Mouse (Mus musculus) bone marrow macrophage, adult 2 months (primary cell): Measurements from ENCODE around the gene Thap4.

Source experiments
- CTCF ChIP-seq: IDR thresholded peaks from 2 replicates; pipeline ENCODE4 v1.5.1; 2012; ENCODE audit warnings: low read depth, mild to moderate bottlenecking, low read length, moderate library complexity
- POLR2A ChIP-seq: IDR thresholded peaks from 2 replicates; pipeline ENCODE4 v1.6.1; 2012; ENCODE audit warnings: mild to moderate bottlenecking, low read depth, low read length, borderline replicate concordance

DNA sequence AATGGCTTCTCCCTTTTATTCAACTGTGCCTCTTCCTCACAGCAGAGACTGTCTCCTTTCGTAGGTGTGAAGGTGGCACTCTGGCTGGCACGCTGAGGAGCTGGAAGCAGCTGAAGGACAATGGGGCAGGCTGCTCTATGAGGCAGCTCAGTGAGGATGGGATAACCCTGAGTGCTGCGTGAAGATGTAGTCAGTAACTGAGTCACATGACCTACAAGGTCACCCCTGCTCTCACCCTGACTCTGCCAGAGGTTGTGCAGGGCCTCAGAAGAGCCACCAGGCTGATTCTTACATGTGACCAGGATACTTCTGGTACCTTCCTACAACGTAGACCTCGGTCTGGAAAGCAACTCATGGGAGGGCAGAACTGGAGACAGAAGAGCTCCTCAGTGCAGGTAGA lies 29.0 kb downstream of the Thap4 start:
- TF ChIP-seq CTCF (no peak), POLR2A (no peak)
